ENCODE assay signal across 16 mouse cellular contexts in genomic region chr16:95931509-95931908, GRCm38 (mm10). TPM values are rescaled to one million over a fixed set of nuclear protein-coding genes. Genes with fewer than 3 reads are reported as not detected.
A peak's percentile ranks its signal among the peaks of the same experiment; 100 is the strongest.
DNase-seq lines count a peak whose midpoint lies in the region; ATAC-seq and TF ChIP-seq lines count a peak whose summit lies in the region.
"Had no signal": no experiment of that assay in that cellular context is flagged by ENCODE, and none has a peak within 500 bp of the region (broad histone marks: within the 10 kb centered on the region; RNA-seq: fewer than 3 reads in every experiment).

No protein-coding gene starts in this region.

- H3K4me2 ChIP-seq in liver, postnatal 0 days (ENCODE audit: low read depth, low read length), result peak overlapping the region; percentile 22; the same call in 1 of the 2 replicates
- no peak overlapping the region for H3K4me2 ChIP-seq in liver, embryonic 11.5 days
- H3K4me2 ChIP-seq: limb, embryonic 15.5 days; neural tube, embryonic 13.5 days had no signal

- 0 out of 2 replicates have a peak overlapping the region, but pooled peaks have one; percentile 16 for H3K27ac ChIP-seq in liver, postnatal 0 days (ENCODE audit: low read depth)
- H3K27ac ChIP-seq in liver, embryonic 11.5 days (ENCODE audit: low read depth, low read length), result no peak overlapping the region
- H3K27ac ChIP-seq: limb, embryonic 15.5 days; neural tube, embryonic 13.5 days; stomach, postnatal 0 days had no signal

- no peak for TF ChIP-seq EP300 in liver, postnatal 0 days (IDR thresholded peaks at IDR 0.05; ENCODE audit: low read depth)

- TF ChIP-seq CTCF in liver, postnatal 0 days (IDR thresholded peaks at IDR 0.05; ENCODE audit: low read depth), result no peak

- ATAC-seq in liver, postnatal 0 days, result no peak
- ATAC-seq in liver, embryonic 11.5 days (replicated peaks; ENCODE audit: low FRiP score), result no peak
- peak; percentile 71 for ATAC-seq in common myeloid progenitor, adult 5-6 weeks (replicated peaks; ENCODE audit: low read depth, poor library complexity, severe bottlenecking)
- ATAC-seq in neutrophil, adult 5-6 weeks (ENCODE audit: extremely low read depth, insufficient number of reproducible peaks, low FRiP score, poor library complexity, severe bottlenecking), result peak; percentile 56
- ATAC-seq: midbrain, embryonic 16.5 days had no signal

- H3K27me3 ChIP-seq in liver, postnatal 0 days (ENCODE audit: insufficient read depth, low read length), result no peaks in the 10 kb centered on the region
- no peaks in the 10 kb centered on the region for H3K27me3 ChIP-seq in liver, embryonic 11.5 days (replicated peaks; ENCODE audit: control insufficient read depth, insufficient read depth, low read length)
- H3K27me3 ChIP-seq: limb, embryonic 15.5 days; neural tube, embryonic 13.5 days had no signal

- H3K9me3 ChIP-seq in liver, postnatal 0 days (ENCODE audit: low read length), result no peaks in the 10 kb centered on the region
- H3K9me3 ChIP-seq in liver, embryonic 11.5 days (ENCODE audit: control insufficient read depth, low read length), result no peaks in the 10 kb centered on the region
- H3K9me3 ChIP-seq: limb, embryonic 15.5 days; neural tube, embryonic 13.5 days had no signal

- WGBS in liver, postnatal 0 days (ENCODE audit: insufficient replicate concordance), result 43% methylated on average over 12 of the region's 12 CpGs
- 72% methylated on average over 12 of the region's 12 CpGs for WGBS in liver, embryonic 11.5 days

- no peak overlapping the region for H3K4me3 ChIP-seq in liver, postnatal 0 days (ENCODE audit: low read depth, low read length)
- H3K4me3 ChIP-seq in liver, embryonic 11.5 days (ENCODE audit: low read depth, low read length), result no peak overlapping the region
- H3K4me3 ChIP-seq: erythroblast, embryonic 14.5 days; limb, embryonic 15.5 days; neural tube, embryonic 13.5 days had no signal

- intact Hi-C loops in heart, postnatal 14 days (cut with DNase I), result no loop called here
- intact Hi-C loops in gastrocnemius, postnatal 14 days (cut with DNase I; ENCODE audit: low total_unique reads), result no loop called here

- DNase-seq in heart, adult 8-10 months (ENCODE audit: low spot score), result peak; percentile 55
- DNase-seq in heart, postnatal 14 days, result no peak
- DNase-seq in liver, postnatal 0 days, result peak; percentile 21
- no peak for DNase-seq in liver, embryonic 11.5 days (ENCODE audit: low spot score)
- DNase-seq in gastrocnemius, postnatal 14 days, result no peak
- no peak for DNase-seq in gastrocnemius, postnatal 25 days
- DNase-seq: cerebellum, adult 2 months; gastrocnemius, postnatal 10 days; kidney, postnatal 10 days had no signal

- no peaks in the 10 kb centered on the region for H3K36me3 ChIP-seq in liver, postnatal 0 days (replicated peaks; ENCODE audit: insufficient read depth, low read length)
- H3K36me3 ChIP-seq in liver, embryonic 11.5 days (ENCODE audit: control insufficient read depth, insufficient read depth, low read length), result no peaks in the 10 kb centered on the region
- H3K36me3 ChIP-seq: limb, embryonic 15.5 days; neural tube, embryonic 13.5 days had no signal

- no peak overlapping the region for H3K9ac ChIP-seq in liver, postnatal 0 days (replicated peaks)
- H3K9ac ChIP-seq in liver, embryonic 11.5 days (ENCODE audit: low read depth, low read length), result no peak overlapping the region
- H3K9ac ChIP-seq: limb, embryonic 15.5 days; neural tube, embryonic 13.5 days had no signal

- H3K4me1 ChIP-seq in liver, postnatal 0 days (ENCODE audit: insufficient read depth), result peaks cover 31% of the 10 kb centered on the region
- H3K4me1 ChIP-seq in liver, embryonic 11.5 days (replicated peaks; ENCODE audit: control insufficient read depth, insufficient read depth, low read length), result peaks cover 12% of the 10 kb centered on the region

RNA-seq across cellular contexts. Expression of gene Psmg1, which starts 59.3 kb away (rescaled TPM):
- 10 to 100 TPM; 23.4 to 27.1 (median 25.1) TPM for total RNA-seq in heart, adult 8-10 months (2022)
- total RNA-seq in heart, postnatal 14 days (2021), result 10 to 100 TPM; 21.5 to 24.4 TPM
- polyA plus RNA-seq in liver, postnatal 0 days (2015; fragmentation: Nextera tagmentation; extraction: Ambion mirVana), result 44.1 and 44.9 TPM in 2 replicates
- polyA plus RNA-seq in liver, embryonic 11.5 days (2014; fragmentation: Nextera tagmentation; extraction: Ambion mirVana), result 127 and 132 TPM in 2 replicates
- total RNA-seq in common myeloid progenitor, adult 5-6 weeks (2017), result 60.0 and 66.6 TPM in 2 replicates
- 9.8 and 20.6 TPM in 2 replicates for total RNA-seq in neutrophil, adult 5-6 weeks (2017)
- total RNA-seq in gastrocnemius, postnatal 14 days (2021), result 10 to 100 TPM; 12.2 to 12.8 TPM
- 10 to 100 TPM in 1 of 2 experiments, 1 to 10 TPM in 1; 9.5 to 10.3 TPM for total RNA-seq in gastrocnemius, postnatal 25 days (2021)

Comparison
In these comparisons a context has a peak if more than half of its experiments do, and no peak if none do; other contexts are left out.
1. DNase-seq: peak in heart, adult 8-10 months (single experiment) and liver, postnatal 0 days (single experiment); none in heart, postnatal 14 days (0 of 2), liver, embryonic 11.5 days (single experiment), gastrocnemius, postnatal 14 days (single experiment) and gastrocnemius, postnatal 25 days (single experiment).
2. ATAC-seq: peak in common myeloid progenitor, adult 5-6 weeks (single experiment) and neutrophil, adult 5-6 weeks (single experiment); none in liver, postnatal 0 days (single experiment) and liver, embryonic 11.5 days (single experiment).